Mouse (Mus musculus): ENCODE data around the gene Macrod2. TPM values are rescaled to one million over a fixed set of nuclear protein-coding genes. Genes with fewer than 3 reads are reported as not detected.

The Macrod2 gene
- polyA plus RNA-seq, 1 experiment from 2014 or later = 35.0 TPM

DNA sequence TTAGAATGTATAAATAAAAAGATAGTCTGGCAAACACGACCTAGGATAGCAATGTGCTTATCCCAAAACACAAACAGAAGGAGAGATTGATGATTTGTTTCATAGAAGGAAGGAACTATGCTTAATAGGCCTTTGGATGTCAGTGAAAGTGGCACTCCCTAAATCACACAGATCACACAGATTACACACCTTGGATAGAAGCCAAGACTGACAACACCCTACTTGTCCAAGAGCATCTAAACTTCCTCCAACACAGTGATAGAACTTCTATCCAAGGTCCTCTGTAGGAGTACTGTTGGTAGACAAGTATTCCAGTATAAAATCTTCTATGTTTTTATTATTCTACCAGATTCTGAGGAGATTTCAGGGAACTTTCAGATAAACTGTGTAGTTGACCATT lies 1567.8 kb downstream of the Macrod2 start:
- 19% methylated on average over 1 of the region's 1 CpGs for WGBS
- Histone ChIP-seq H3K4me3 (no peak overlapping the region), H3K36me3 (no peaks in the 10 kb centered on the region), H3K9me3 (no peaks in the 10 kb centered on the region), H3K27ac (no peak overlapping the region), H3K4me1 (no peaks in the 10 kb centered on the region), H3K4me2 (no peak overlapping the region), H3K9ac (no peak overlapping the region), H3K27me3 (no peaks in the 10 kb centered on the region)
- peak; percentile 93 for ATAC-seq (ENCODE audit: borderline replicate concordance, extremely low read depth, low FRiP score, low TSS enrichment)

DNA sequence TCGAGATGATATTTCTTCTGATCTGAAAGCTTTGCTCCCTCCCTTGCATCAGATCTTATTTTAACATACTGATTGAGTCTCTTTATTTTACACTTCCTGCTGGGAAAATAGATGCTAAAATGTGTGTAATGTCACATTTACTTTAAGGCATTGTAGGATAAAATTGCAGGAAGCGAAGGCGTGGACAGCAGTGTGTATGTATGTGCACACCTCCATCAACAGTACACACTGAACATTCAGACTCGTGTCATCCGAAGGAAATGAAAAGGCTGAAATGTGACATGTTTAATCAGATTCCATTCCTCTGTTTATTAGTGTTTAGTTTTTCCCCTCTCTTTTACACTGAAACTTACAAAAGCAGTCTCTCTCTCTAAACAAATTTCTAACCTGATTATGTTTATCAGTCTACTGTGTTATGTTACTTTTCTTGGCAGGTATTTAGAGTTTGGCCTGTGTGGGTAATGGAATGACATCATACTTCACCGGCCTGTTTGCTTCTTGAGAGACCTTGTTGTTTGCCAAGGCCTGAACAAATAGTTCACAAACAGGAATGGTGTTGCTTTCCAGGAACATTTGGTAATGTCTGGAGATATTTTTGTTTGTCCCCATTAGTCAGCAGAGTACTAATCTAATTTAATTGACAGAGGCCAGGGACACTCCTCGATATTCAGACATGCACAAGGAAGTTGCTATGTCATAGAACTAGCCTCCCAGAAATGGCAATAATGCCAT lies 1588.7 kb downstream of the Macrod2 start:
- Histone ChIP-seq H3K4me1 (no peaks in the 10 kb centered on the region), H3K9ac (no peak overlapping the region), H3K27ac (no peak overlapping the region), H3K27me3 (no peaks in the 10 kb centered on the region), H3K9me3 (no peaks in the 10 kb centered on the region), H3K4me2 (no peak overlapping the region), H3K36me3 (no peaks in the 10 kb centered on the region), H3K4me3 (no peak overlapping the region)
- ATAC-seq (ENCODE audit: borderline replicate concordance, extremely low read depth, low FRiP score, low TSS enrichment) = no peak
- 49% methylated on average over 7 of the region's 7 CpGs for WGBS

DNA sequence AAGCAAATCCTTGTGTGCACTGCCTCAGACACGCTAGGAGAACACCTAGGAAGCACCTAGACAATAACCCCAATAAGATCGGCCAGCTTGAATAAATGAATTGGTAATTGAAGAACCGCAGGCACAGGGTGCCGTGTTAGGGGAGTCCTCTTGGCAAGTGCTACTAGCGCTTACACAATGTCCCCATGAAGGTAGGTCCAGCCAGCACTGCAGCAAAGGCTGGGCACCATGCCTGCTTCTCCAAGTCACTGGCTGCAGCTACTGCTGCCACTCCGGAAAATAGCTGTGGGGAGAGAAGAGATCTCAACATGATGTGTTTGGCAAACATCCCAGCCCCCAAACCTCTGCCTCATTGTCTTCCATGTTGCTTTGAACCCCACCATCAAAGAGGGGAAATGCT lies 1603.8 kb downstream of the Macrod2 start:
- Histone ChIP-seq H3K9me3 (no peaks in the 10 kb centered on the region), H3K4me1 (no peaks in the 10 kb centered on the region), H3K27me3 (no peaks in the 10 kb centered on the region), H3K36me3 (no peaks in the 10 kb centered on the region), H3K9ac (no peak overlapping the region), H3K4me2 (no peak overlapping the region), H3K4me3 (no peak overlapping the region), H3K27ac (no peak overlapping the region)
- 66% methylated on average over 6 of the region's 6 CpGs for WGBS
- peak; percentile 75; the same call in 1 of the 2 replicates for ATAC-seq (ENCODE audit: borderline replicate concordance, extremely low read depth, low FRiP score, low TSS enrichment)

DNA sequence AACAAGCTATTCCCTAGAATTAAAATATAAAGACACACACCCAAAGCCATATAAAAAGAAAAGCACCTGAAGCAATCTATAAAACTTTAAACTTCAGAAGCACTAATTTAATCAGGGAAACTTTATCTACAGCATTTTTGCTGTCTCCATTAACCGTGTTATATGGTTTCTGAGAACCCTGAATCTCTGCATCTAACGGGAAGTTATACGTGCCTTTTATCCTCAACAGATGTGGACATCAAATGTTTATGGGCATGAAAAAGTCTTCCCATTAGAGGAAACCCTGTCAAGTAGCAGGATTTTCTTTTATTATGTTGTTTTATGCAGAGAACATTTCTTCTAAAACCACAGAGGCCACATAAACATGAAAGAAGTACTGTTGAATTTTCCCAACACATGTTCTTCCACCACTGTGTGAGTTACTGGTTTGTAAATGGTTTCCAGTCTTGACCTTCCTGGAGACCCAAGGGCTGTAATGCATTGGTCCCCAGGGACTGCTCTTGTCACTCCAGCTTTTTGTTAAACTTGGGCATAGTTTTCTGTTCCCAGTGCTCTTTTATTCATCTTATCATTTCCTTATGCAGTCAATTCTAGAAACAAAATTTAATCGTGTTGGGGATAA lies 1629.5 kb downstream of the Macrod2 start:
- Histone ChIP-seq H3K27me3 (no peaks in the 10 kb centered on the region), H3K4me2 (no peak overlapping the region), H3K36me3 (no peaks in the 10 kb centered on the region), H3K9me3 (no peaks in the 10 kb centered on the region), H3K27ac (no peak overlapping the region), H3K4me3 (no peak overlapping the region), H3K9ac (no peak overlapping the region), H3K4me1 (no peaks in the 10 kb centered on the region)
- no peak for ATAC-seq (ENCODE audit: borderline replicate concordance, extremely low read depth, low FRiP score, low TSS enrichment)
- 74% methylated on average over 4 of the region's 4 CpGs for WGBS

DNA sequence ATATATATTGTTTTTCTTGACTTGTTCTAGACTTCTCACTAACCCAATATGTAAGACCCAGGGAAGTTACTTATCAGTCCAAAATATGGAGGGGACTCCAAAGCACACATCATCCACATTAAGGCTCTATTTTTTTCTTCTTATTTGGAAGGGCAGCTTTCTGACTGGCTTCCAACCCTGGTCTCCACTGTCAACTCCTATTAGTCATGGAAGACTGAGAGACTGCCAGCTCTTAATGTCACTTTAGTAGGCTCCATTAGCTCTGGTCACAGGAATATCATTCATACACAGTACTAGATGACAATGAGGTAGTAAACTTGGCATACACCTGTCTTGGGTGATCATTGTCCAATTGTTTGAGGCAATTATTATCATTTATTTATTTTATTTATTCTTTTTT lies 1631.6 kb downstream of the Macrod2 start:
- Histone ChIP-seq H3K27ac (no peak overlapping the region), H3K4me2 (no peak overlapping the region), H3K4me3 (no peak overlapping the region), H3K9me3 (no peaks in the 10 kb centered on the region), H3K27me3 (no peaks in the 10 kb centered on the region), H3K4me1 (no peaks in the 10 kb centered on the region), H3K9ac (no peak overlapping the region), H3K36me3 (no peaks in the 10 kb centered on the region)
- no peak for ATAC-seq (ENCODE audit: borderline replicate concordance, extremely low read depth, low FRiP score, low TSS enrichment)

DNA sequence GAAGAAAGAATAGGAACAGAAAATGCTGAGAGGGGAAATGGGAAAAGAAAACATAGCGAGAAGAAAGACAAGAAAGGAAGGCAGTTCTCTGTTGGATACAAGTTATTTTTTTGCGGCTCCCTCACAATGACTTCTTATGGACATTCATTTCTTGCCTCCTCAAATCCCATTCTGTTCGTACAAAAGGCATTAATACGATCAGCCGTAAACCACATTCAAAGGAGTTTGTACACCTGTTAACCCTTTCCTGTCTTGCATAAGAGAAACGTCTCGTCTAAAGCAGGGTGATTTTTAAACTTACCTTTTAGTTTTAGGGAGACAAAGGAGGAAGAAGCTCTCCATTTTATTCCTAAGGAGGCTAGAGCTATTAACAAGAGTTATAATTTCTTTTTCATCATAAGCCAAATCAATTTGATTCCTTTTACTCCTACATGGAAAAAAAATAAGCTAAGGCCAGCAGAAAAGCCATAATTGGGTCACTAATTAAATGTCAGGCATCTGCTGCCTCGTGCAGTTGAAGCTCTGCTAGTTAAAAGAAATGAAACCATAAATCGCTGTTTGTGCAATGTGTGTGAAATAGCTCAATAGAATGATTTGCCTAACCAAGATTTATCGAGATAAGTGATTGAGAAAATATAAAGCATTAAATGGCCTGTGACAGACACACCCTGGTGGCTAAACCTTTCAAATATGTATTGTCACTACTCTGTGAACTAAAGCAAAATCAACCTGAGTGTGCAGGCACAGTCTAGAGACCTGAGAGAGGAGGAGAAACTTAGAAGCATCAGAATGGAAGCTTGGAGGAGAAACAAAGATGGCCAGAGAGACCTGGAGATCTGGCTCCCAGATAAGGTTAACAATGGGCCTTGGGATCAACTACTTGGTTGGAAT lies 1635.9 kb downstream of the Macrod2 start:
- Histone ChIP-seq H3K36me3 (no peaks in the 10 kb centered on the region), H3K4me2 (no peak overlapping the region), H3K9me3 (no peaks in the 10 kb centered on the region), H3K9ac (no peak overlapping the region), H3K27ac (no peak overlapping the region), H3K4me1 (no peaks in the 10 kb centered on the region), H3K4me3 (no peak overlapping the region), H3K27me3 (no peaks in the 10 kb centered on the region)
- WGBS = 66% methylated on average over 10 of the region's 10 CpGs
- no peak for ATAC-seq (ENCODE audit: borderline replicate concordance, extremely low read depth, low FRiP score, low TSS enrichment)

DNA sequence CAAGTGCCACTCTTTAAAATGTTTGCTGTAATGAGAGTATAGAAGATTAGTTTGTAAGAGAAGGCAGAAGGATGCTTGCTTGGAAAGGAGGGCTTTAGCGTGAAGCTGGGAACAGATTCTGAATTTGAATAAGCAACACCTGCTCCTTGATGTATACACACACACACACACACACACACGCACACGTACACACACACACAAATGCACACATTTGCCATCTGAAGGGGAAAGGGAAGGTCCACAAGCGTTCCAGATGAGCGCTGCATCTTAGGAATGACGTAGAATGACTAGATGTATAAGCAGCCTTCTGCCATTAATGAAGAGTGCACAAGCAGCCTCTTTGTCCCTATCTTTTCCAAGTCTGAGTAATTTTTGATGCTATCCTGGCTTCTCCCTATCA lies 1660.5 kb downstream of the Macrod2 start:
- Histone ChIP-seq H3K4me3 (no peak overlapping the region), H3K27me3 (no peaks in the 10 kb centered on the region), H3K4me1 (no peaks in the 10 kb centered on the region; the same call in 1 of the 2 replicates), H3K9me3 (no peaks in the 10 kb centered on the region), H3K36me3 (no peaks in the 10 kb centered on the region), H3K9ac (no peak overlapping the region), H3K27ac (no peak overlapping the region), H3K4me2 (no peak overlapping the region)
- 87% methylated on average over 6 of the region's 6 CpGs for WGBS
- no peak for ATAC-seq (ENCODE audit: borderline replicate concordance, extremely low read depth, low FRiP score, low TSS enrichment)

DNA sequence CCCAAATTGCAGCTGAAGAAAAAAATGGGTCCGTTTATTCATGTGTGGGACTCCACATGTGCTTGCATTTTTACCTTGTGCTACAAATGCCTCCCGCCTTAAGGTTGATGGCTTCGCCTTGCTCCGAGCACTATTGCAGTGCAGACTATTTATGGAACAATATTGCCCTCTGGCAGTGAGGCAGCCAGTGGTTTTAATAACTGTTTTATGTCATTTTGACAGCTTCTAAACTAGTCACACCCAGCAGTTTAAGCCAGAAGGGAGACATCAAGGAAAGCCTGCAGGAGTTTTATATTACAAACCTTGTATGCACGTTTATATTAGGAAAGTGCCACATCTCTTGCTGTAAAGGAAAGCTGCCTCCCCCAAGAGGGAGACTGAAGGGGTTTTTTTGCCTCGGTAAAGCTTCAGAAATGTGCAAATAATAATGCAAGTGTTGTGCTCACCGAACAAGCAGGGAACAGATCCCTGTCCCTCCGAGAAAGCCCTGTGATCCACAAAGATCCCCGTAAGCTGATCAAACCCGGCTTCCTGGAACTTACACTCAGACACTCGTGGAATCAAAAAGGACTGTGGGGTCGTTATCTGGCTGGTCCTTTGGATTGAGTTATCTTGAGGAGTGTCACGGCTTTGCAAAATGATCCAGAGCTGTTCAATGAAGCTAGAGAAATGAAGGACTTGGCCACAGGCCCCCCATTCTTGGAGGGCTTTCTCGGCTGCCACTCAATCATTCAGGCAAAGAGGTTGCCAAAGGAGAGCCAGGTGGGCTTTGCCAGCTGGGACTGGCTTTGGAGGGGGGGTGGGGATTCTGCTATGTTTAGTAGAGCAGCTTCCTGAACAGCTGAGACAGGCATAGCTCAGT lies 1663.0 kb downstream of the Macrod2 start:
- Histone ChIP-seq H3K27ac (no peak overlapping the region), H3K36me3 (no peaks in the 10 kb centered on the region), H3K4me2 (no peak overlapping the region), H3K4me1 (no peaks in the 10 kb centered on the region; the same call in 1 of the 2 replicates), H3K4me3 (no peak overlapping the region), H3K9ac (no peak overlapping the region), H3K9me3 (no peaks in the 10 kb centered on the region), H3K27me3 (no peaks in the 10 kb centered on the region)
- peak; percentile 49; the same call in 1 of the 2 replicates for ATAC-seq (ENCODE audit: borderline replicate concordance, extremely low read depth, low FRiP score, low TSS enrichment)
- WGBS = 41% methylated on average over 14 of the region's 14 CpGs

DNA sequence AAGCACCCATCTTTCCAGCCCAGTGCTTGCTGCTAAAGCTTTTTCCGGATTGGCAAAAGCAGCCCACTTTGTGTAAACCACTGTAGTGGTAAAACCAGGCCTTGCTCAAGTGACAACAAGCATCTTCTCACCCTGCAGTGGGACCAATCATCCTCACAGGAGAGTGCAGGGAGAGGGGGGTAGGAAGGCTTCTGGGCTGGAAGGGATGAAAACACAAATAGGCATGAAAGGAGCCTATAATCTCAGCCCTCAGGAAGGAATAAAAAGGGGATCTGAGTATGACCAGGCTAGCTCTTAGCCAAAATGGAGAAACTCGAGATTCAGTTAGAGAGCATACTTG lies 1663.6 kb downstream of the Macrod2 start:
- Histone ChIP-seq H3K9me3 (no peaks in the 10 kb centered on the region), H3K4me3 (no peak overlapping the region), H3K36me3 (no peaks in the 10 kb centered on the region), H3K27me3 (no peaks in the 10 kb centered on the region), H3K4me1 (no peaks in the 10 kb centered on the region; the same call in 1 of the 2 replicates), H3K27ac (no peak overlapping the region), H3K9ac (no peak overlapping the region), H3K4me2 (no peak overlapping the region)
- no peak for ATAC-seq (ENCODE audit: borderline replicate concordance, extremely low read depth, low FRiP score, low TSS enrichment)
- 43% methylated on average over 2 of the region's 2 CpGs for WGBS

DNA sequence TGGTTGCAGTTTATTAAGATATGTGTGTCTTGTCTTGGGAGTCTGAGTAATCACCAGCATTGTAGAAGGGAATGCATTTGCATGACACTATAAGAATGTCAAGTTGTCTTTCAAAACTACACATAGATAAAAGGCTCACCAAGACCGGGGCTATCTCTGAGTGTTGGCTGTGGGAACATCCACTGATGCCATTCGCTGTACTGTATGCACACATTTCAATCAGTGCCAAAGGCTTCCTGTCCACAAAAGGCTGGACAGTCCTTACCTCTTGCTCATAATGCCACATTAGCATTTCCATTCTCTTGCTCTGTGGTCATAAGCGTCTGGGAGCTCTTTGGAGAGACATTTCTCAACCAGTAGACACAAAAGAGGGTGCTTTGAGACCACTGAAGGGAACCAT lies 1713.8 kb downstream of the Macrod2 start:
- WGBS = 69% methylated on average over 3 of the region's 3 CpGs
- Histone ChIP-seq H3K9ac (no peak overlapping the region), H3K4me3 (no peak overlapping the region), H3K27me3 (no peaks in the 10 kb centered on the region), H3K4me2 (no peak overlapping the region), H3K36me3 (no peaks in the 10 kb centered on the region), H3K9me3 (no peaks in the 10 kb centered on the region), H3K4me1 (no peaks in the 10 kb centered on the region), H3K27ac (no peak overlapping the region)
- ATAC-seq (ENCODE audit: borderline replicate concordance, extremely low read depth, low FRiP score, low TSS enrichment) = no peak

DNA sequence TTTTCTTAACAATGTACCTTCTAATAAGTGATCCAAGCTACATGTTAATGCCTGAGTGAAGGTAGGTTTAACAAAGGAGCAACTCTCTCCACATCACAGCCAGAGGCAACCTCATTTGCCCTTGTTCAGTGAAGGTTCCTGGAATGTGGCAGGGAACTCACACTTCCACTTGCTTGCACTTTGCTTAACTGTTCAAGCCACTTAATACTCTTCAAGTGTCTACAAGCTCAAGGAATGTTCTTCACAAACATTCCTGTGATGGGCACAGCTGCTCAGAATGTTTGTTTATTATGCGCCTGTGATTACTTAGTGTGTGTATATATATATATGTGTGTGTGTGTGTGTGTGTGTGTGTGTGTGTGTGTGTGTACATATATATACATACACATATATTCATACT lies 1721.5 kb downstream of the Macrod2 start:
- no peak overlapping the region for H3K4me2 ChIP-seq
- H3K9ac ChIP-seq = no peak overlapping the region
- no peaks in the 10 kb centered on the region for H3K4me1 ChIP-seq
- H3K9me3 ChIP-seq = no peaks in the 10 kb centered on the region
- ATAC-seq (ENCODE audit: borderline replicate concordance, extremely low read depth, low FRiP score, low TSS enrichment) = peak; percentile 96
- H3K27ac ChIP-seq = 0 out of 2 replicates have a peak overlapping the region, but pooled peaks have one; percentile 12
- H3K27me3 ChIP-seq = no peaks in the 10 kb centered on the region
- 68% methylated on average over 1 of the region's 1 CpGs for WGBS
- no peak overlapping the region for H3K4me3 ChIP-seq
- no peaks in the 10 kb centered on the region for H3K36me3 ChIP-seq
